Mouse (Mus musculus) neural tube, embryonic 10.5 days (tissue): ENCODE results near the gene Ugt1a2.

ENCODE experiments used
- DNase-seq: peaks from one replicate; pipeline ENCODE4 v3.0.0-alpha.2; 2017; ENCODE audit warnings: low spot score; ENCODE audit errors: extremely low spot score

Ugt1a2 gene

GRCm38 (mm10) chr1:88233421-88234247 is 33.2 kb downstream of the Ugt1a2 start:
- DNase-seq: no peak

GRCm38 (mm10) chr1:88234248-88234610 is 33.8 kb downstream of the Ugt1a2 start:
- no peak for DNase-seq

- DNase-seq: no peak
Observed at GRCm38 (mm10) chr1:88234646-88235045, 34.2 kb downstream of the Ugt1a2 start.

- no peak for DNase-seq
Observed at GRCm38 (mm10) chr1:88235046-88235893, 34.9 kb downstream of the Ugt1a2 start.

GRCm38 (mm10) chr1:88235894-88236415 is 35.6 kb downstream of the Ugt1a2 start:
- DNase-seq: no peak

- no peak for DNase-seq
Observed at GRCm38 (mm10) chr1:88237311-88237710, 36.9 kb downstream of the Ugt1a2 start.

GRCm38 (mm10) chr1:88238771-88239170 is 38.4 kb downstream of the Ugt1a2 start:
- no peak for DNase-seq

- DNase-seq: no peak
Observed at GRCm38 (mm10) chr1:88240072-88240471, 39.7 kb downstream of the Ugt1a2 start.

GRCm38 (mm10) chr1:88240579-88240978 is 40.2 kb downstream of the Ugt1a2 start:
- no peak for DNase-seq

- no peak for DNase-seq
Observed at GRCm38 (mm10) chr1:88243861-88244260, 43.5 kb downstream of the Ugt1a2 start.

GRCm38 (mm10) chr1:88245881-88246280 is 45.5 kb downstream of the Ugt1a2 start:
- DNase-seq: no peak

GRCm38 (mm10) chr1:88246386-88246785 is 46.0 kb downstream of the Ugt1a2 start:
- no peak for DNase-seq

- no peak for DNase-seq
Observed at GRCm38 (mm10) chr1:88247660-88248059, 47.3 kb downstream of the Ugt1a2 start.

- DNase-seq: no peak
Observed at GRCm38 (mm10) chr1:88248658-88249057, 48.3 kb downstream of the Ugt1a2 start.

- no peak for DNase-seq
Observed at GRCm38 (mm10) chr1:88249596-88249995, 49.2 kb downstream of the Ugt1a2 start.

GRCm38 (mm10) chr1:88250023-88250422 is 49.6 kb downstream of the Ugt1a2 start:
- no peak for DNase-seq

GRCm38 (mm10) chr1:88253106-88253505 is 52.7 kb downstream of the Ugt1a2 start:
- DNase-seq: no peak

- DNase-seq: no peak
Observed at GRCm38 (mm10) chr1:88253540-88253939, 53.1 kb downstream of the Ugt1a2 start.

- DNase-seq: no peak
Observed at GRCm38 (mm10) chr1:88254793-88255465, 54.5 kb downstream of the Ugt1a2 start.

- no peak for DNase-seq
Observed at GRCm38 (mm10) chr1:88255466-88255857, 55.1 kb downstream of the Ugt1a2 start.

- DNase-seq: no peak
Observed at GRCm38 (mm10) chr1:88255989-88256754, 55.8 kb downstream of the Ugt1a2 start.
